Mouse (Mus musculus): ENCODE results near the gene Csnk1g2. TPM values are rescaled to one million over a fixed set of nuclear protein-coding genes. Genes with fewer than 3 reads are reported as not detected.

The Csnk1g2 gene
- polyA plus RNA-seq, 1 experiment from 2014 or later = 164 TPM

DNA sequence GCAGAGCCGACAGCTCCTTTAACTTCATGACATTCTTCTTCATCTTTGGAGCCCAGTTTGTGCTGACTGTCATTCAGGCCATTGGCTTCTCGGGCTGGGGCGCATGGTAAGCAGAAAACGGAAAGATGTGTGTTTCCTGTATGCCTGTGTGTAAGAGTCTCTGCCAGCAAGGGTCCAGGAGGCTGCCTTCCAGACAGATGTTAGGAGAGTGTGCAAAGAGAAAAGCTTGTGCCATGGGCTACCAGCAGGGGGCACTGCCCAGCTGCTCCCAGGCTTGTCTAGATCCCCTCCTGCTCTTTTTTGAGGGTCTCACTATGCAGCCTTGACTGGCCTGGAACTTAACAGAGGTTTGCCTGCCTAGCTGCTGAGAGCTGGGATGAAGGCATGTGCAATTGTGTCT lies 11.6 kb upstream of the Csnk1g2 start:
- H3K27me3 ChIP-seq = no peaks in the 10 kb centered on the region
- DNase-seq (ENCODE audit: low read depth, low spot score) (no peak), ATAC-seq (no peak)
- TF ChIP-seq CTCF (IDR thresholded peaks at IDR 0.05) = no peak
- in situ Hi-C loops (cut with MboI; ENCODE audit: low pct_unique_long_range_greater_than_20kb) = no loop called here
- CTCF ChIA-PET = interaction anchor here (0.8 to 1.6 kb wide), 8 partner anchors 9 to 95 kb away, joined by 3 to 5 read pairs (median 3); no protein-coding TSS in a partner anchor
- POLR2A ChIA-PET = interaction anchor here (1.0 kb wide), 1 partner anchor 9 kb away, joined by 3 read pairs; no protein-coding TSS in a partner anchor

DNA sequence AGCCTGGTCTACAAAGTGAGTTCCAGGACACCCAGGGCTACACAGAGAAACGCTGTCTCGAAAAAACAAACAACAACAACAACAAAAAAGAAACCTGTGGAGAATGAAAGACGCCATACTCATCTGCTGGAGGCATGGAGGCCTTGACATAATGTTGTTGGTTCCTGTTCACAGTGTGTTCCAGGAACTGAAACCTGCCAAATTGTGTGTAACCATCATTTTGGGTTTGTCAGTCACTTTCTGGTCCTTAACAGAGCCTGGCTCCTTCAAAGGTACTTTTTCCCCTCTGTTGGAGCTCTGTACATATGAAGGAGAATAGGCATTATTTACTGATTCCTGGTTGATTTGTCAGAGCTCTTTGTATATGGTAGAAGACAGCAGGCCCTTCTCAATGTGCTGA lies 10.7 kb upstream of the Csnk1g2 start:
- no peaks in the 10 kb centered on the region for H3K27me3 ChIP-seq
- POLR2A ChIA-PET = interaction anchor here (0.6 kb wide), 1 partner anchor 180 kb away, joined by 3 read pairs; no protein-coding TSS in a partner anchor
- CTCF ChIA-PET = interaction anchor here (1.3 kb wide), 2 partner anchors 10 to 95 kb away, joined by 3 read pairs; no protein-coding TSS in a partner anchor
- in situ Hi-C loops (cut with MboI; ENCODE audit: low pct_unique_long_range_greater_than_20kb) = no loop called here
- no peak for ATAC-seq
- no peak for TF ChIP-seq CTCF (IDR thresholded peaks at IDR 0.05)
- no peak for DNase-seq (ENCODE audit: low read depth, low spot score)

DNA sequence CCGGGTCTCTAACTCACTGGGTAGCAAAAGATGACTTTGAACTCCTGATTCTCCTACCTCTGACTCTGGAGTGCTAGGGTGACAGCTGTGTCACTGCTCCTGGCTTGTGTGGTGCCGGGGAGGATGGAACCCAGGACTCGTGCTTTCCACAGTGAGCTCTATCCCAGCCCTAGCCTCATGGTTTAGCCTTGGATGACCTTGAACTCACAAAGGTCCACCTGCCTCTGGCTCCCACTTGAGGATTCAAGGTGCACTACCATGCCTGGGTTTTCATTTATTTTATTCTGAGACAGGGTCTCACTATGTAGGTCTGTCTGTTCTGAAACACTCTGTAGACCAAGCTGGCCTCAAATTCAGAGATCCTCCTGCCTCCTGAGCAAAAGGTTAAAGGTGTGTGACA lies 8.8 kb upstream of the Csnk1g2 start:
- no peaks in the 10 kb centered on the region for H3K27me3 ChIP-seq
- DNase-seq (ENCODE audit: low read depth, low spot score) (no peak), ATAC-seq (no peak)
- CTCF ChIA-PET = no interaction called here
- TF ChIP-seq CTCF (IDR thresholded peaks at IDR 0.05) = no peak
- POLR2A ChIA-PET = interaction anchor here (0.7 to 1.2 kb wide), 2 partner anchors 10 to 11 kb away, joined by 4 to 6 read pairs; no protein-coding TSS in a partner anchor
- in situ Hi-C loops (cut with MboI; ENCODE audit: low pct_unique_long_range_greater_than_20kb) = no loop called here

DNA sequence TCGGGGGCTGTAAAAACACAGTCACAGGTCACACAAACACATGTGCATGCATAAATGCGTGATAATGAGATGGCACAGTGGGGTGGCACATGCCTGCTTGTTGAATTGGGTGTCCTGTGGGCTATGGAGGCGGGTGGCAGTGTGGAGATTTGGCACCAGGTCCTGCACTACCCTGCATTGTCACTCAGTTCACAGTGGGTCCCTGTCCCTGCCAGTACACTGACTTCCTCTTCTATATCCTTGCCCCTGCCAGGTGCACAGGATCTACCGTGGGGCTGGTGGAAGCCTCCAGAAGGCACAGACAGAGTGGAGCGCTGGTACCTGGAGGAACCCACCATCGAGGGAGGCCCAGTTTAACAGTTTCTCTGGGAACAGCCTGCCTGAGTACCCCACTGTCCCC lies 8.3 kb upstream of the Csnk1g2 start:
- DNase-seq (ENCODE audit: low read depth, low spot score) = no peak
- H3K27me3 ChIP-seq = no peaks in the 10 kb centered on the region
- CTCF ChIA-PET = no interaction called here
- no peak for ATAC-seq
- TF ChIP-seq CTCF (IDR thresholded peaks at IDR 0.05) = no peak
- POLR2A ChIA-PET = interaction anchor here (1.2 kb wide), 1 partner anchor 10 kb away, joined by 4 read pairs; no protein-coding TSS in a partner anchor
- in situ Hi-C loops (cut with MboI; ENCODE audit: low pct_unique_long_range_greater_than_20kb) = no loop called here

DNA sequence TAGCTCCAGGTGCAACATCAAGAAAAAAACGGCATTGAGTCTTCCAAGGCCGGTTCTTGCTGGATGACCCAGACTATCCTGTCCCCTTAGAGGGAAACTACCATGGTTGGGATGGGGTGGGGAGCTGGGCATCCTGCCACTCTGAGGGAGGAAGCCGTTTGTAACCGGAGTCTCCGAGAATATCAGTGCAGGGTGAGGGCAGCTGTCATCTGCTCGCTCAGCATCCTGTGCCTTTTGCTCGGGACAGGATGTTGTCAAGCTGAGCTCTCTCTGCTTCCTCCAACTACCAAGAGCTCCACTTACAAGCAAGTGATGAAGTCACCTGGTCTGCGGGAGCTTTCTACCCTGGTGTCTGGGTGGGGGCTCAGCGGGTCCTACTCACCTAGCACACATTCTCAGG lies 4.5 kb upstream of the Csnk1g2 start:
- no peak for DNase-seq (ENCODE audit: low read depth, low spot score)
- no peak for TF ChIP-seq CTCF (IDR thresholded peaks at IDR 0.05)
- CTCF ChIA-PET = interaction anchor here (1.8 to 2.4 kb wide), 2 partner anchors 15 to 39 kb away, joined by 6 to 11 read pairs; no protein-coding TSS in a partner anchor
- in situ Hi-C loops (cut with MboI; ENCODE audit: low pct_unique_long_range_greater_than_20kb) = no loop called here
- ATAC-seq = no peak
- POLR2A ChIA-PET = interaction anchor here (0.7 kb wide), 1 partner anchor 88 kb away, joined by 3 read pairs; no protein-coding TSS in a partner anchor
- H3K27me3 ChIP-seq = no peaks in the 10 kb centered on the region

DNA sequence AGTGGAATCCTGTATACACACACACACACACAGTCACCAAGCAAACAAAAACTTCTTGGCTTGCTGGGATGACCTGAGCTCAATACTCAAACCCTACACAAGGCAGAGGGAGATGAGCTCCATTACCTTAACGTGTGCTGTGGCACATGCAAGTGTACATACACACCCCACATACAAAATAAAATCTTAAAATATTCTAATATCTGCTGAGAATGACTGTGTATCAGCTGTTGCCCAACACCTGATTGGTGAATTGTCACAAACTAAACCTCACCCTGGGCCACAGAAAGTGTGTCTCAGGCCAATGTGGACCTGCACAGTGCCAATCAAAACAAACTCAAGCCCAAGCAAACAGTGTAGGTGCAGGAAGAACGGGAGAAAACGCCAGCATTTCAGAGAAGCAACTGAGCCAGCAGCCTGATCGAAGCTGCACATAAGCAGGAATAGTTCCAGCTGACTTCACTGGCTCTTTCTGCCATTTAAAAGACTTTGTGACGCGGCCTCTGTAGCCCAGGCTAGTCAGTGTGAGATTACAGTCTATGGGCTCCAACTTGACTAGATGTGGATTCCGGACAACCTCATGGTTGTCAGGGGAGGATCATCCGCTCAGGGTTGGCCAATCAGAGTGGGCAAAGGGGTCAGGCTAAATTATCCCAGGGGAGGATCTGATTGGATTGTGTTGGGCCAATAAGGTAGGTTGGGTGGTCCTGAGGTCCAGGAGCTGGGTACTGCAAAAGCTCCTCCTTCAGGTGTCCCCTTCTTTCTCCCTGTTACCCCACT lies 3.0 kb upstream of the Csnk1g2 start:
- in situ Hi-C loops (cut with MboI; ENCODE audit: low pct_unique_long_range_greater_than_20kb) = no loop called here
- CTCF ChIA-PET = interaction anchor here (1.8 to 2.4 kb wide), 2 partner anchors 16 to 41 kb away, joined by 6 to 11 read pairs; no protein-coding TSS in a partner anchor
- DNase-seq (ENCODE audit: low read depth, low spot score) (no peak), ATAC-seq (no peak)
- TF ChIP-seq CTCF (IDR thresholded peaks at IDR 0.05) = no peak
- no peaks in the 10 kb centered on the region for H3K27me3 ChIP-seq
- POLR2A ChIA-PET = interaction anchor here (1.4 kb wide), 1 partner anchor 9 kb away, joined by 3 read pairs; no protein-coding TSS in a partner anchor

DNA sequence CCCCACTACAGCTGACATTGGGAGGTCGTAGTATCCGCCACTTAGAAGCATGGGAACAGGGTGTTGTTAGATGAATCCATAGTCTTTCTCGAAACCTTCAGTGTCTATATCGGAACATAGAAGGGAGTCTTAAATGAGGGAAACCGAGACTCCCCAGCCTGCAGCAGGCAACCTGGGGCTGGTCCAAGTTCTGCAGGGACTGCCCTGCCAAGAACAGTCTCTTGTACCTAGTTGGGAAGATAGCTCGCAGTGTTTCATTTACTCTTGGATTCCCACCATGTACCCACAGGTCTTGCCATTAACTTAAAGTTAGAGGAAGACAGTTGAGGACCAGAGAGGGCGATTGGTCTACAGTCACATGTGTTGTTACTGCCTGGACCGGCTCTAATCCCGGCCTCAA lies 2.3 kb upstream of the Csnk1g2 start:
- POLR2A ChIA-PET = interaction anchor here (0.7 to 1.4 kb wide), 2 partner anchors 9 to 53 kb away, joined by 3 read pairs; no protein-coding TSS in a partner anchor

DNA sequence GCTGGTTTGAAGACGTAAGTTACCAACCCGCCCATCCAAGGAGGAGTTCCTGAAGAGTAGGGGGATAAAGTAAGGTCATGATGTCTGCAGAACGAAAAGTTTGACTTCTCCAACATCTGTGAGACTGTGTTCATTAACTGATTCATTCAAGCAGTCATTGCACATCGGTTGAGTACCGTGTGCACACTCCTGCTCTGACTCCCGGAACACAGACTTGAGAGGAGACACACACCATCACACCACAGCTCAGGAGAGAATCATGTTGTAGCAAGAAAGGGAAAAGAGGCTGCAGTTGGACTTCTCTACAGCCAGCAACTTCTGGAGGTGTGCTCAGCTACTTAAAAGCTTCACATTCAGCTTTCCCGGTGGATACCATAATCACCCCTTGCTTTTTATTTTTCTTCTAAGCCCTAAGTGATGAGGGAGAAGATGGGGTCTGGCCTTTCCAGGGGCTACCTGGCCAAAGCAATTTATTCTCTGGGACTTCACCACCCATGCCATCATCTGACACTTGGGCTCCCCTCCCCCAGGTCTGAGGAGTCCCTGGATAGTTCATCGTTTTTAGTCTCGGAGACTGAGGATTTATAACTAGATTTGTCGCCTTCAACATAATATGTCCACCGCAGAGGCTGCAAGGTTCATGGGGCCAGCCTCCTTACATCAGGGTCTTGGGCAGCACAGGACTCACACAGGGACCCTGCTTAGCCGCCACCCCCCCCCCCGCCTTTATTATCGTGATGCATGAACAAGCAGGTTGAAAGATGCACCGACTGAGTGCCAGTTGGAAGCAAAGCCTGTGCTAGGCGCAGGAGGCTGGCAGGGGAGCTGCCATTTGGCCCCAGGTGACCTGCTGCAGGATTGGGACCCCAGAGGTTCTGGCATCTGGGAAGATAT lies 1.6 kb upstream of the Csnk1g2 start:
- no peak for ATAC-seq
- CTCF ChIA-PET = interaction anchor here (1.6 kb wide), 1 partner anchor 43 kb away, joined by 4 read pairs; no protein-coding TSS in a partner anchor
- H3K27me3 ChIP-seq = no peaks in the 10 kb centered on the region
- POLR2A ChIA-PET = interaction anchor here (0.7 to 2.5 kb wide), 3 partner anchors 10 to 53 kb away, joined by 3 to 9 read pairs (median 3); no protein-coding TSS in a partner anchor
- in situ Hi-C loops (cut with MboI; ENCODE audit: low pct_unique_long_range_greater_than_20kb) = no loop called here
- no peak for TF ChIP-seq CTCF (IDR thresholded peaks at IDR 0.05)
- no peak for DNase-seq (ENCODE audit: low read depth, low spot score)

More for the DNA sequence above, 2.3 kb upstream of the Csnk1g2 start:
- TF ChIP-seq CTCF (IDR thresholded peaks at IDR 0.05) = no peak
- H3K27me3 ChIP-seq = no peaks in the 10 kb centered on the region
- in situ Hi-C loops (cut with MboI; ENCODE audit: low pct_unique_long_range_greater_than_20kb) = no loop called here
- ATAC-seq = no peak
- no peak for DNase-seq (ENCODE audit: low read depth, low spot score)
- CTCF ChIA-PET = interaction anchor here (2.4 kb wide), 1 partner anchor 42 kb away, joined by 11 read pairs; no protein-coding TSS in a partner anchor

DNA sequence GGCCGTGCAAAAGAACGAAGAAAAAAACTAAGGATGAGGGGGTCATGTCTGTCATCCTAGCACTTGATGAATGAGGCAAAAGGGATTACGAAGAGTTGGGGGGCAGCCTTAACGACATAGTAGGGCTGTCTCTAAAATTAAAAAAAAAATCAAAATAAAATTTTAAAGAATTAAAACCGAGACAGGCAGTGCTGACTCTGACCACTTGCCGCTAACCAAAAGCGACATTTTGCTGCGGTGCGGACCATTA lies 1.0 kb upstream of the Csnk1g2 start:
- no peak for TF ChIP-seq CTCF (IDR thresholded peaks at IDR 0.05)
- no peaks in the 10 kb centered on the region for H3K27me3 ChIP-seq
- ChIA-PET CTCF (interaction anchor here (1.0 to 1.6 kb wide), 2 partner anchors 31 to 44 kb away, joined by 3 to 4 read pairs; no protein-coding TSS in a partner anchor), POLR2A (interaction anchor here (2.5 kb wide), 1 partner anchor 33 kb away, joined by 9 read pairs; no protein-coding TSS in a partner anchor)
- DNase-seq (ENCODE audit: low read depth, low spot score) = no peak
- in situ Hi-C loops (cut with MboI; ENCODE audit: low pct_unique_long_range_greater_than_20kb) = no loop called here
- no peak for ATAC-seq

All from Patski (cell line).